Mouse (Mus musculus) neural tube, embryonic 11.5 days (tissue): ENCODE data around the gene Dnajc1. TPM values are rescaled to one million over a fixed set of nuclear protein-coding genes. Genes with fewer than 3 reads are reported as not detected.

Source experiments
- ATAC-seq: fragments of 200-750 bp; cut with Nextera tagmentation; 2 replicates; pipeline ENCODE4 v1.8.0; 2017; ENCODE audit warnings: moderate number of reproducible peaks, mild to moderate bottlenecking, moderate TSS enrichment, moderate library complexity; ENCODE audit not compliant: insufficient read depth, low FRiP score, low TSS enrichment
- DNase-seq: peaks from one replicate; pipeline ENCODE4 v3.0.0-alpha.2; 2015; ENCODE audit warnings: low spot score
- H3K27ac ChIP-seq: fragments of 300-500 bp; sonication (generic); 2 replicates; pipeline ENCODE4 v1.5.1; 2014; ENCODE audit warnings: low read depth, mild to moderate bottlenecking, low read length
- H3K27me3 ChIP-seq: fragments of 300-500 bp; sonication (generic); 2 replicates; pipeline ENCODE4 v1.6.1; 2014; ENCODE audit warnings: mild to moderate bottlenecking, low read length, mixed read lengths; ENCODE audit not compliant: control insufficient read depth, insufficient read depth
- H3K36me3 ChIP-seq: fragments of 300-500 bp; sonication (generic); 2 replicates; pipeline ENCODE4 v1.6.1; 2014; ENCODE audit warnings: mild to moderate bottlenecking, low read length, moderate library complexity, mixed read lengths; ENCODE audit not compliant: control insufficient read depth, insufficient read depth
- H3K4me1 ChIP-seq: fragments of 300-500 bp; sonication (generic); 2 replicates; pipeline ENCODE4 v1.6.1; 2014; ENCODE audit warnings: low read length, mixed read lengths; ENCODE audit not compliant: control insufficient read depth, insufficient read depth
- H3K4me2 ChIP-seq: fragments of 300-500 bp; sonication (generic); 2 replicates; pipeline ENCODE4 v1.6.1; 2014; ENCODE audit warnings: low read depth, mild to moderate bottlenecking, moderate library complexity
- H3K4me3 ChIP-seq: fragments of 300-500 bp; sonication (generic); 2 replicates; pipeline ENCODE4 v1.5.1; 2014; ENCODE audit warnings: low read depth, low read length
- H3K9ac ChIP-seq: fragments of 300-500 bp; sonication (generic); 2 replicates; pipeline ENCODE4 v1.6.1; 2014; ENCODE audit warnings: mild to moderate bottlenecking, low read length
- H3K9me3 ChIP-seq: fragments of 300-500 bp; sonication (generic); 2 replicates; pipeline ENCODE4 v1.6.1; 2016; ENCODE audit warnings: low read length; ENCODE audit not compliant: control insufficient read depth
- WGBS: fragments of 180-500 bp; shearing (Covaris S2); extraction: QIAGEN DNeasy Blood & Tissue Kit; methylation state at CpG from one replicate; pipeline ENCODE4 v1.1.7; 2014; 5-methylcytosine and 5-hydroxymethylcytosine counted together
- polyA plus RNA-seq: library from polyadenylated mRNA; unstranded; fragments of >200 nt; fragmentation: Nextera tagmentation; extraction: Ambion mirVana; gene quantifications from 2 replicates; pipeline ENCODE4 v1.2.1, GENCODE M21; 2014

Gene Dnajc1
- 25.1 and 25.6 TPM in 2 replicates for polyA plus RNA-seq

DNA sequence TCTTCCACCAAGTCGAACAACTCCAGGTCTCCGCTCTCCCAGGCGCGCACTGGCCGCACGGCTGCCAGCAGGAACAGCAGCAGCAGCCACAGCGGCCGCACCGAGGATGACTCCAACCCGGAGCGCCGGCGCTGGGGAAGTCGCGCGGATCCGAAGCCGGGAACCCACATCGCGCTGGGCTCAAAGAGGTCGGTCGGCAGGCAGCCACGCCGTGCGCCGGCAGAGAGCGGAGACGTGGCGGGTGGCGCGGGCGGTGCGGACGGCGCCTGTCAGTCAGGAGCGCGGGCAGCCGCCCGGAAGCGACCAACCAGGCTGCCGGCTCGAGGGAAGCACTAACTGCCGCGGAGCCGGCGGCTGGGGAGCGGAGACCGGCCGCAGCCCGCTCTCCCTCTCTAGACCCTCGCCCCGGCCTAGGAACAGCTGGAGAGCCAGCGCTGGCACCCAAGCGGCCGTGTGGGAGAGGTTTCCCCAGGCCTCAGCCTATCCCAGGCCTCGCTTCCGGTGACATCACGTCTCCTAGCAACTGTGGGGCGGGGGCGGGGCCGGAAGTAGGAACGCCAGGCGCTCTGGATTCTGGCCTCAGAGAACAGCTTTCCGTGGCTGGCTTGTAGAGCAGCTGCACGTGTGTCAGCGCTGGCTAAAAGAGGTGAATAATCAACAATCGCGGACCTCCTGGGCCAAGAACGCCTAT lies at the start of gene Dnajc1:
Gene Dnajc1, minus strand, starts transcription at position 500 of the 691 bp plus-strand sequence.
- Histone ChIP-seq H3K4me3 (peak within 1 kb of the TSS; percentile 80), H3K9ac (peak within 1 kb of the TSS; percentile 86), H3K27me3 (no peaks in the 10 kb centered on the region), H3K4me2 (peak within 1 kb of the TSS; percentile 48), H3K4me1 (no peaks in the 10 kb centered on the region), H3K36me3 (no peaks in the 10 kb centered on the region), H3K9me3 (no peaks in the 10 kb centered on the region), H3K27ac (peak within 1 kb of the TSS; percentile 94)
- ATAC-seq, result peak; percentile 100
- under 1% methylated on average over 66 of the region's 69 CpGs for WGBS
- peak; percentile 96 for DNase-seq

DNA sequence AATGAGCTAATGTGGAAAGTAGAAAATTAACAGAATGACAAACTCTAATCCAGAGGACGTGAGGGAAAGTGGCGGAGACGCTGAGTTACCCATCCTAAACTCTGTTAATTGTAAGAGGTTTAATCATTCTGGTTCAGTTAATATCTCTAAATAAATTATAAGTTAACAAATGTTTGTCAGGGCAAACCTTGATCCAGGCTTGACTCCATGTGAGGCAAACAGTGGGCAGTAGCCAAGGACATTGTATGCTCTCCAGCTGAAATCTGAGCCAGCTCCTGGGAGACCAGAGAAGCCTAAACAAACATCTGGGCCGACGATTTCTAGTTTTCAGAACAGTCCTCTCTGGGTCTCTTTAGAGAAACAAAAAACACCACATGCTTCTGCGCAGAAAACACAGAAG lies 49.2 kb upstream of the Dnajc1 start:
- no peaks in the 10 kb centered on the region for H3K9me3 ChIP-seq
- WGBS, result 53% methylated on average over 6 of the region's 6 CpGs
- H3K4me3 ChIP-seq, result no peak overlapping the region
- DNase-seq, result peak; percentile 23
- no peak for ATAC-seq
- H3K36me3 ChIP-seq, result no peaks in the 10 kb centered on the region
- no peak overlapping the region for H3K9ac ChIP-seq
- no peaks in the 10 kb centered on the region for H3K4me1 ChIP-seq
- H3K27me3 ChIP-seq, result no peaks in the 10 kb centered on the region
- H3K4me2 ChIP-seq, result no peak overlapping the region
- H3K27ac ChIP-seq, result no peak overlapping the region

DNA sequence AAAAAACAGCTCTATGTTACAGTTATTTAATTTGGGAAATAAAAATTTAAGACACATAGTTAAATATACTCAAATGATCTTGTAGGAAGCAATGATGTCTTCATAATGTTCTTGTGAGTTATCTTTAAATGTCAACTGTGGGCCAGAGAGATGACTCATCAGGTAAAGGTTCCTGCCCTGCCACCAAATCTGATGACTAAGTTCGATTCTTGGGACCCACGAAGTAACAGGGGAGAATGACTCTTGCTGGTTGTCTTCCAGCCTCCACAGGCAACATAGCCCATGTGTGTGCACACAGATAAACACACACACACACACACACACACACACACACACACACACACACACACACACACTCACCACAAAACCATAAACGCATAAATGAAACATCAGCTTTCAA lies 22.6 kb upstream of the Dnajc1 start:
- Histone ChIP-seq H3K36me3 (no peaks in the 10 kb centered on the region), H3K27ac (no peak overlapping the region), H3K27me3 (no peaks in the 10 kb centered on the region), H3K9ac (no peak overlapping the region), H3K4me1 (no peaks in the 10 kb centered on the region), H3K4me3 (no peak overlapping the region), H3K4me2 (no peak overlapping the region), H3K9me3 (no peaks in the 10 kb centered on the region)
- ATAC-seq (no peak), DNase-seq (no peak)
- 97% methylated on average over 3 of the region's 3 CpGs for WGBS

DNA sequence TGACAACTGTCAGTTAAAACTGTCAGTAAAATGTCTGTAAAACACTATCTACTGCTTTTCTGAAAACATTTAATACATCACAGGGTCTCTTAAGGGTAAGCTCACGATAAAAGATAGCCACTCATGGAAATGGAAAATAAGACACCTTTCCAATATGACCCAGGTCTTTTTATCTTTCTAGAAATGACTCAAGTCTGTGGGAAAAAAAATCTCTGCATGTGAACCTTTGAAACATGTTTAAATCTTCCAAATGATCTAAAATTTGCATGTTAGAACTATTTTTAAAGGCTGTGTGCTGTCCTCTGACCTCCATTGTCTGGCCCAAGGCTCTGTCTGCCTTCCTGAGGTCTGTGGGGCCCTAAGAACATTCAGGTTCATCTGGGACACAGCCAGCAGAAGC lies 11.0 kb upstream of the Dnajc1 start:
- Histone ChIP-seq H3K4me3 (no peak overlapping the region), H3K27ac (no peak overlapping the region), H3K27me3 (no peaks in the 10 kb centered on the region), H3K9ac (no peak overlapping the region), H3K4me2 (no peak overlapping the region), H3K9me3 (no peaks in the 10 kb centered on the region), H3K4me1 (no peaks in the 10 kb centered on the region), H3K36me3 (no peaks in the 10 kb centered on the region)
- DNase-seq (no peak), ATAC-seq (no peak)
- 85% methylated on average over 1 of the region's 1 CpGs for WGBS

DNA sequence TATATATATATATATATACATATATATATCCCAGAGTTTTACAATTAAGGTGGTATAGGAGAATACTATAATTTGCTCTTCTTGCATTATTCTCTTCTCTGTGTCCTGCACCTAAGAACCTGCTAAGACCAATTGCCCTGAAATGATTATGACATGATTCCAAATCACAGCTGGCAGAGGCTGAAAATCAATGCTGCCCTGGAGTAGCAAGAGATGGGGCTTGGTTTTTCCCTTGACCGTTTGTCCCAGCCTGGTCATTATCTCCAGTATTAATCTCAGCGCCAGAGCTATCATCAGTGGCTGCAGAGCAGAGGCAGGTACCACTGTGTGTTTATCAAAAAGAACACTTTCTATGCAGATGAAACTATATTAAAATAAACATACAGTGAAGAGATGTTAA lies 9.1 kb upstream of the Dnajc1 start:
- Histone ChIP-seq H3K27me3 (no peaks in the 10 kb centered on the region), H3K36me3 (no peaks in the 10 kb centered on the region), H3K4me1 (no peaks in the 10 kb centered on the region), H3K4me3 (no peak overlapping the region), H3K9me3 (no peaks in the 10 kb centered on the region), H3K4me2 (no peak overlapping the region), H3K27ac (no peak overlapping the region), H3K9ac (no peak overlapping the region)
- DNase-seq (no peak), ATAC-seq (no peak)
- 78% methylated on average over 2 of the region's 2 CpGs for WGBS

DNA sequence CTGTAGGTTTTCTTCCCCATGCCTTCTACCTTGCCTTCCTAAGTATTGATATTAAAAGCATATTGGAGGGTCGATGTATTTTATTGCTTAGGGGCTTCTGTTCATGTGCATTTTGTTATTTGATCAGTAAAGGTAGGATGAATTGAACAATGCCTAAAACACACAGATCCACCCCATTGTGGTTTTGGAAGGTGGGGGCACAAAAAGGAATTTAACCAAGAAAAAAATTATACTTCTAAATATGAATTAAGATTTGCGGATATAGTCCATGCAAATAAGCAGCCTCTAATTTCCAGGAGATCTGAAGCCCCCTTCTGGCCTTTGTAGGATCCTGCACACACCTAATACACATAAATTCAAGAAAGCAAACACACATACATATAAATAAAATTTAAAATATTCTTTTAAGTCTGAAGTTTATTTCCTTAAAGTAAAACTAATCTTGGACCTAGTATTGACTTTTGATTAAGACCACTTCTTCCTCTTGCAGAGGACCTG lies 441 bp upstream of the Dnajc1 start:
- Histone ChIP-seq H3K4me1 (no peaks in the 10 kb centered on the region), H3K9me3 (no peaks in the 10 kb centered on the region), H3K4me2 (peak overlapping the region; percentile 48), H3K9ac (no peak overlapping the region), H3K36me3 (no peaks in the 10 kb centered on the region), H3K27ac (peak overlapping the region; percentile 94), H3K4me3 (peak overlapping the region; percentile 80), H3K27me3 (no peaks in the 10 kb centered on the region)
- ATAC-seq (peak; percentile 14; the same call in 1 of the 2 replicates), DNase-seq (no peak)
- 71% methylated on average over 2 of the region's 2 CpGs for WGBS

DNA sequence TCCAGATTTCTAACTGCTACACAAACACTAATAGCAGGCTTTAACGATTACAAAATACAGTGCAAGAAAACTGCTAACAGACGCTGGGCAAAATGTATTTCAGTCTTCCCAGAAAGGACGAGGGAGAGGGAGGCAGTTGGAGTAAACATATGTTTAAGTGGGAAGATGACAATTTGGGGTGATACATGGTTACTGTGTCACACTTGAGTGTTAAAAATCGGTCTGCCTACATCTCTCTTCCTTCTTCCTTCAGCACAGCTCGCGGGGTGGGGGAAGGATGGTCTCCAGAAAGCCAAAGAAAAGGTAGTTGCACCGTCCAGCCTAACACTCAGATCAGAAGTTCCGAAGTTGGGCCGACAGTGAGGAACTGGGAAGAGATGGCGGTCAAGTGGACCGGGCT lies 769 bp downstream of the Dnajc1 start:
- Histone ChIP-seq H3K4me3 (peak overlapping the region; percentile 80), H3K9me3 (no peaks in the 10 kb centered on the region)
- WGBS, result 1% methylated on average over 11 of the region's 11 CpGs

DNA sequence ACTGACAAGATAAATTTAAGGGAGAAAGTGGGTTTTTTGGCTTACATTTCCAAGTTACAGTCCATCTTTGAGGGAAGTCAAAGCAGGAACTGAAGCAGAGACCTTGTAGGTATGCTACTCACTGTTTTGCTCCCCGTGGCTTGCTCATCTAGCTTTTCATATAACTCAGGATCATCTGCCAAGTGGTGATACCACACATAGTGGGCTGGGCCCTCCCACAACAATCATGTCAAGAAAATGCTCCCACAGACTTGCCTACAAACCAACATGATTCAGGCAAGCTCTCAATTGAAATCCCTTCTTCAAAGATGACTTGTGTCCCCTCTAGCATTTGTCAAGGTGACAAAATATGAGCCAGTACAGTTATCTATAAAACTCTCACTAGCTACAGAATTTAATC lies 3.0 kb downstream of the Dnajc1 start:
- ATAC-seq (no peak), DNase-seq (no peak)
- Histone ChIP-seq H3K4me1 (no peaks in the 10 kb centered on the region), H3K9ac (no peak overlapping the region), H3K4me2 (no peak overlapping the region), H3K36me3 (no peaks in the 10 kb centered on the region), H3K9me3 (no peaks in the 10 kb centered on the region), H3K4me3 (no peak overlapping the region), H3K27ac (no peak overlapping the region), H3K27me3 (no peaks in the 10 kb centered on the region)
- WGBS, result 86% methylated on average over 1 of the region's 1 CpGs

More for the DNA sequence above, 769 bp downstream of the Dnajc1 start:
- H3K4me2 ChIP-seq, result peak overlapping the region; percentile 48
- H3K27ac ChIP-seq, result peak overlapping the region; percentile 94
- H3K9ac ChIP-seq, result peak overlapping the region; percentile 86
- no peaks in the 10 kb centered on the region for H3K36me3 ChIP-seq
- no peaks in the 10 kb centered on the region for H3K4me1 ChIP-seq
- H3K27me3 ChIP-seq, result no peaks in the 10 kb centered on the region
- DNase-seq (no peak), ATAC-seq (no peak)

DNA sequence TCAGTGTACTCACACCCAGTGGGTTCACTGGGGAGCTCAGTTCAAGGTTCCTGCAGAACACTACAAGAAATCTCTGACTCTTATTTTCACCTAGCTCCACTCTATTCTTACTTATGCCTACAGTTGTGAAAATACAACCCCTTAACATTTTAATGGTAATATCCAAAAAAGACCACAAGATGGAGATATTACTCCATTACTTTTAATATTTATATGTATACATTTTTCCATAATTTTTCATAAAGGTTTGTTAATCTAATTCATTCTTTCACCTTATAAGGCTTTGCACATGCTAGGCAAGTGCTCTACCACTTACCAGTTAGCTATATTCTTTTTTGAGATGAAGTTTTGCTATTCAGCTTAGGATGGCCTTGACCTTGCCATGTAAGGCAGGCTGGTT lies 11.0 kb downstream of the Dnajc1 start:
- DNase-seq (no peak), ATAC-seq (no peak)
- H3K27ac ChIP-seq, result no peak overlapping the region
- H3K4me1 ChIP-seq, result no peaks in the 10 kb centered on the region
- H3K9ac ChIP-seq, result no peak overlapping the region
- no peak overlapping the region for H3K4me2 ChIP-seq
- H3K4me3 ChIP-seq, result no peak overlapping the region
- H3K27me3 ChIP-seq, result no peaks in the 10 kb centered on the region
- H3K36me3 ChIP-seq, result no peaks in the 10 kb centered on the region
- H3K9me3 ChIP-seq, result no peaks in the 10 kb centered on the region
